Mouse (Mus musculus) kidney, postnatal 0 days (tissue): ENCODE measurements around the gene Nkain1. TPM values are rescaled to one million over a fixed set of nuclear protein-coding genes. Genes with fewer than 3 reads are reported as not detected.

Experiments used
- ATAC-seq: fragments of 200-750 bp; cut with Nextera tagmentation; replicated peaks from 2 replicates; pipeline ENCODE4 v1.8.0; 2017; ENCODE audit warnings: low read depth, moderate number of reproducible peaks, moderate TSS enrichment, moderate library complexity; ENCODE audit not compliant: low FRiP score
- DNase-seq: peaks from one replicate; pipeline ENCODE4 v3.0.0-alpha.2; 2016; ENCODE audit warnings: low spot score
- H3K27ac ChIP-seq: fragments of 300-500 bp; sonication (generic); 2 replicates; pipeline ENCODE4 v1.5.1; 2014; ENCODE audit warnings: mild to moderate bottlenecking
- H3K27me3 ChIP-seq: fragments of 300-500 bp; sonication (generic); 2 replicates; pipeline ENCODE4 v1.6.1; 2014; ENCODE audit warnings: low read length, mixed read lengths; ENCODE audit not compliant: insufficient read depth
- H3K36me3 ChIP-seq: fragments of 300-500 bp; sonication (generic); 2 replicates; pipeline ENCODE4 v1.6.1; 2014; ENCODE audit warnings: low read length, mixed read lengths; ENCODE audit not compliant: insufficient read depth
- H3K4me1 ChIP-seq: fragments of 300-500 bp; sonication (generic); replicated peaks from 2 replicates; pipeline ENCODE4 v1.6.1; 2014; ENCODE audit warnings: antibody characterized with exemption, low read length, mixed read lengths; ENCODE audit not compliant: insufficient read depth
- H3K4me2 ChIP-seq: fragments of 300-500 bp; sonication (generic); 2 replicates; pipeline ENCODE4 v1.6.1; 2014; ENCODE audit warnings: mild to moderate bottlenecking, low read length, moderate library complexity, mixed read lengths
- H3K4me3 ChIP-seq: fragments of 300-500 bp; sonication (generic); replicated peaks from 2 replicates; pipeline ENCODE4 v1.5.1; 2014; ENCODE audit warnings: low read depth, low read length
- H3K9ac ChIP-seq: fragments of 300-500 bp; sonication (generic); 2 replicates; pipeline ENCODE4 v1.6.1; 2014; ENCODE audit warnings: low read depth, low read length
- H3K9me3 ChIP-seq: fragments of 300-500 bp; sonication (generic); replicated peaks from 2 replicates; pipeline ENCODE4 v1.6.1; 2016; ENCODE audit warnings: low read length, inconsistent platforms, mixed read lengths
- CTCF ChIP-seq: IDR thresholded peaks from 2 replicates; pipeline ENCODE4 v1.5.1; 2016; ENCODE audit warnings: antibody characterized with exemption, low read depth, mild to moderate bottlenecking, moderate library complexity
- WGBS: fragments of 180-500 bp; shearing (Covaris S2); extraction: QIAGEN DNeasy Blood & Tissue Kit; methylation state at CpG from one replicate; pipeline ENCODE4 v1.1.7; 2014; 5-methylcytosine and 5-hydroxymethylcytosine counted together
- polyA plus RNA-seq: library from polyadenylated mRNA; unstranded; fragments of >200 nt; fragmentation: Nextera tagmentation; extraction: Ambion mirVana; gene quantifications from 2 replicates; pipeline ENCODE4 v1.2.1, GENCODE M21; 2015

The Nkain1 gene
- polyA plus RNA-seq, 1 experiment from 2014 or later = 1.6 TPM

DNA sequence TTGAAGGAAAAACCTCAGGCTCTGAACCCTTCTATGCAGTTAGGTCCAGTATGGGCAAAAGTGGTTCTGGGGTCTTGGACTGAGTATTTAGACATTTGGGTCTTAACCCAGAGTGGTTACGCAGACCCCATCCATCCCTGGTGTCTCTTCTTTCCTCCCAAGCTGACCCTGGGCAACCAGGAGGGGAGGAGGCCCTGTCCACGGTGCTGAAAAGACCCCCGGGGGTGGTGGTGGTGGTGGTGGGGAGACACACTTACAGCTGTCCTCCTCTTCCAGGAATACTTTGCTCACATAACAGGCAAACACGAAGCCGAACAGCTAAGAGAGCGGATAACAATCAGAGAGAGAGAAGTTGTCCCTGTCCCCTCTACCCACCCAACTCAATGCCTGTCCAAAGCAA, 41.6 kb downstream of the Nkain1 start:
- H3K27ac ChIP-seq = no peak overlapping the region
- no peak overlapping the region for H3K4me2 ChIP-seq
- 56% methylated on average over 6 of the region's 6 CpGs for WGBS

GRCm38 (mm10) chr4:130531645-130532280, 42.2 kb downstream of the Nkain1 start:
- Histone ChIP-seq H3K36me3 (no peaks in the 10 kb centered on the region), H3K27me3 (no peaks in the 10 kb centered on the region), H3K4me2 (peak overlapping the region; percentile 47), H3K4me1 (peaks cover 5% of the 10 kb centered on the region; the same call in 1 of the 2 replicates), H3K27ac (no peak overlapping the region), H3K9ac (no peak overlapping the region), H3K4me3 (no peak overlapping the region), H3K9me3 (no peaks in the 10 kb centered on the region)
- ATAC-seq (peak; percentile 45), DNase-seq (peak; percentile 79)
- 18% methylated on average over 28 of the region's 28 CpGs for WGBS
- peak; percentile 83 for TF ChIP-seq CTCF

More for the DNA sequence above, 41.6 kb downstream of the Nkain1 start:
- Histone ChIP-seq H3K27me3 (no peaks in the 10 kb centered on the region), H3K4me1 (peaks cover 5% of the 10 kb centered on the region; the same call in 1 of the 2 replicates), H3K4me3 (no peak overlapping the region), H3K9ac (no peak overlapping the region), H3K36me3 (no peaks in the 10 kb centered on the region), H3K9me3 (no peaks in the 10 kb centered on the region)
- no peak for DNase-seq
- TF ChIP-seq CTCF = no peak
- ATAC-seq = no peak

DNA sequence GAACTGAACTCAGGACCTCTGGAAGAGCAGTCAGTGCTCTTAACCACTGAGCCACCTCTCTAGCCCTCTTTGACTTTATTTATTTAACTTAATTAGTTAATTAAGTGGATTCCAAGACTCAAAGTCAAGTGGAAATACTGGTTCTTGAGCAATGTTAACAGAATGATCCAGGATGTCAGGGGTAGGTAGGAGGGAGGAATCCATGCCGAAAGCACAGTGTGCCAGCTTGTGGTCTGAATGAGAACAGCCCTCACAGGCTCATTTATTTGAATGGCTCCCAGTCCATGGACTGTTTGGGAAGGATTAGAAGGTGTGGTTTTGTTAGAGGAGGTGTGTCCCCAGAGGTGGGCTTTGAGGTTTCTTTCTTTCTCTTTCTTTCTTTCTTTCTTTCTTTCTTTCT, 46.2 kb downstream of the Nkain1 start:
- no peak overlapping the region for H3K4me3 ChIP-seq
- H3K36me3 ChIP-seq = no peaks in the 10 kb centered on the region
- no peaks in the 10 kb centered on the region for H3K27me3 ChIP-seq
- H3K4me1 ChIP-seq = peaks cover 5% of the 10 kb centered on the region; the same call in 1 of the 2 replicates
- no peak overlapping the region for H3K9ac ChIP-seq
- WGBS = 75% methylated on average over 1 of the region's 1 CpGs
- no peak for DNase-seq
- peak; percentile 3; the same call in 1 of the 2 replicates for TF ChIP-seq CTCF
- H3K27ac ChIP-seq = no peak overlapping the region
- H3K4me2 ChIP-seq = no peak overlapping the region
- H3K9me3 ChIP-seq = no peaks in the 10 kb centered on the region
- ATAC-seq = no peak

DNA sequence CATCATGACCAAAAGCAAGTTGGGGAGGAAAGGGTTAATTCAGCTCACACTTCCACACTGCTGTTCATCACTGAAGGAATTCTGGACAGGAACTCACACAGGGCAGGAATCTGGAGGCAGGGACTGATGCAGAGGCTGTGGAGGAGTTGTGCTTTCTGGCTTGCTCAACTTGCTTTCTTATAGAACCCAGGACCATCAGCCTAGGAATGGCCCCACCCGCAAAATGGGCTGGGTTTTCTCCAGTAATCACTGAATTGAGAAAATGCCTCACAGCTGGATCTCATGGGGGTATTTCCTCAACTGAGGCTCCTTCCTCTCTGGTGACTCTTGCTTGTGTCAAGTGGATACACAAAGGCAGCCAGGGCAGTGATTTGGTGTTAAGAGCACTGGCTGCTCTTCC, 48.9 kb downstream of the Nkain1 start:
- no peak for TF ChIP-seq CTCF

GRCm38 (mm10) chr4:130521466-130521865, 52.5 kb downstream of the Nkain1 start:
- no peaks in the 10 kb centered on the region for H3K36me3 ChIP-seq
- 98% methylated on average over 6 of the region's 6 CpGs for WGBS
- no peaks in the 10 kb centered on the region for H3K9me3 ChIP-seq
- no peak for TF ChIP-seq CTCF
- H3K27me3 ChIP-seq = no peaks in the 10 kb centered on the region
- ATAC-seq (no peak), DNase-seq (no peak)
- H3K27ac ChIP-seq = no peak overlapping the region
- H3K4me2 ChIP-seq = no peak overlapping the region
- no peak overlapping the region for H3K4me3 ChIP-seq
- no peaks in the 10 kb centered on the region; the same call in 1 of the 2 replicates for H3K4me1 ChIP-seq
- no peak overlapping the region for H3K9ac ChIP-seq

More for the DNA sequence above, 48.9 kb downstream of the Nkain1 start:
- DNase-seq (no peak), ATAC-seq (no peak)
- H3K4me1 ChIP-seq = no peaks in the 10 kb centered on the region; the same call in 1 of the 2 replicates
- no peaks in the 10 kb centered on the region for H3K27me3 ChIP-seq
- H3K9me3 ChIP-seq = no peaks in the 10 kb centered on the region
- no peaks in the 10 kb centered on the region for H3K36me3 ChIP-seq
- H3K9ac ChIP-seq = no peak overlapping the region
- 70% methylated on average over 1 of the region's 1 CpGs for WGBS
- H3K27ac ChIP-seq = no peak overlapping the region
- no peak overlapping the region for H3K4me3 ChIP-seq
- H3K4me2 ChIP-seq = no peak overlapping the region

- Histone ChIP-seq H3K27me3 (no peaks in the 10 kb centered on the region), H3K4me1 (no peaks in the 10 kb centered on the region; the same call in 1 of the 2 replicates), H3K36me3 (no peaks in the 10 kb centered on the region), H3K9ac (0 out of 2 replicates have a peak overlapping the region, but pooled peaks have one; percentile 40), H3K27ac (no peak overlapping the region), H3K4me2 (peak overlapping the region; percentile 74), H3K9me3 (no peaks in the 10 kb centered on the region), H3K4me3 (peak overlapping the region; percentile 54)
- ATAC-seq = peak; percentile 31
- TF ChIP-seq CTCF = no peak
- no peak for DNase-seq
- 2% methylated on average over 9 of the region's 9 CpGs for WGBS
These were observed 53.5 kb downstream of the Nkain1 start for GRCm38 (mm10) chr4:130520482-130520851.
